Mouse (Mus musculus) thymus, adult 2 months (tissue): ENCODE data around the gene Dnajc16.

Experiments
- CTCF ChIP-seq: fragments of 200-500 bp; IDR thresholded peaks from 2 replicates; pipeline ENCODE4 v1.5.1; 2012; ENCODE audit warnings: mild to moderate bottlenecking, control low read depth, low read length, moderate library complexity, borderline replicate concordance; ENCODE audit not compliant: control insufficient read depth, poor library complexity, insufficient read depth; ENCODE audit errors: extremely low read depth
- POLR2A ChIP-seq: fragments of 200-500 bp; IDR thresholded peaks from 2 replicates; pipeline ENCODE4 v1.6.1; 2012; ENCODE audit warnings: mild to moderate bottlenecking, low read length, control low read depth, moderate library complexity; ENCODE audit not compliant: control insufficient read depth, poor library complexity, insufficient read depth; ENCODE audit errors: extremely low read depth

DNA sequence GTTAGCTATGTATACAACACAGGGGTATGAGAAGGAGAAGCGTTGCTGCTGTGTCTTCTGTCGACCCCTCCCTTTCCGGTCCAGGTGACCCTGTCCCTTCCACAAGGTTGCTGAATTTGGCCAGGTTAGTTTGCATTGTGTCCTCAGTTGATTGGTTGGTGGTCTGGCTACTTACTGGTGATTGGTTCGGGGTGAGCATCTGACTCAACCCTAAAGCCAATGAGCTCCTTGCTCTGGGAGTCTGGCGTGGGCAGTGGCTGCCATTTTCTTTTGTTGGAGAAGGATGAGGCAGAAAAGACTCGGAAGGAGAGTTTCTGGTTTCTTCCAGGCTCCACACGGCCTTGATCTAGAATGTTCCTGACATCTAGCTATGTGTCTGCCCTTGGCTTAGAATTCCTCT lies 28.6 kb upstream of the Dnajc16 start:
- no peak for TF ChIP-seq POLR2A
- no peak for TF ChIP-seq CTCF
